Mouse (Mus musculus) heart, embryonic 15.5 days (tissue): ENCODE results near the gene Rnf114. TPM values are rescaled to one million over a fixed set of nuclear protein-coding genes. Genes with fewer than 3 reads are reported as not detected.
A peak's percentile ranks its signal among the peaks of the same experiment; 100 is the strongest.

Experiments used
- ATAC-seq: fragments of 200-750 bp; cut with Nextera tagmentation; replicated peaks from 2 replicates; pipeline ENCODE4 v1.8.0; 2017; ENCODE audit warnings: low read depth, moderate TSS enrichment; ENCODE audit not compliant: insufficient number of reproducible peaks, insufficient read depth, low FRiP score
- H3K27ac ChIP-seq: fragments of 300-500 bp; sonication (generic); 2 replicates; pipeline ENCODE4 v1.5.1; 2015; ENCODE audit warnings: mild to moderate bottlenecking, inconsistent platforms
- H3K27me3 ChIP-seq: fragments of 300-500 bp; sonication (generic); 2 replicates; pipeline ENCODE4 v1.6.1; 2015; ENCODE audit warnings: inconsistent platforms
- H3K36me3 ChIP-seq: fragments of 300-500 bp; sonication (generic); 2 replicates; pipeline ENCODE4 v1.6.1; 2015; ENCODE audit warnings: mild to moderate bottlenecking, inconsistent platforms
- H3K4me1 ChIP-seq: fragments of 300-500 bp; sonication (generic); replicated peaks from 2 replicates; pipeline ENCODE4 v1.6.1; 2015; ENCODE audit warnings: inconsistent platforms
- H3K4me2 ChIP-seq: fragments of 300-500 bp; sonication (generic); 2 replicates; pipeline ENCODE4 v1.6.1; 2015; ENCODE audit warnings: inconsistent platforms, mild to moderate bottlenecking, moderate library complexity
- H3K4me3 ChIP-seq: fragments of 300-500 bp; sonication (generic); 2 replicates; pipeline ENCODE4 v1.5.1; 2015; ENCODE audit warnings: mild to moderate bottlenecking, inconsistent platforms
- H3K9ac ChIP-seq: fragments of 300-500 bp; sonication (generic); 2 replicates; pipeline ENCODE4 v1.6.1; 2015; ENCODE audit warnings: mild to moderate bottlenecking, inconsistent platforms
- H3K9me3 ChIP-seq: fragments of 300-500 bp; sonication (generic); replicated peaks from 2 replicates; pipeline ENCODE4 v1.6.1; 2016; ENCODE audit warnings: inconsistent platforms
- WGBS: fragments of 180-500 bp; shearing (Covaris S2); methylation state at CpG from one replicate; pipeline ENCODE4 v1.1.7; 2015; ENCODE audit warnings: mixed read lengths; 5-methylcytosine and 5-hydroxymethylcytosine counted together
- polyA plus RNA-seq: library from polyadenylated mRNA; unstranded; fragments of >200 nt; fragmentation: Nextera tagmentation; extraction: Ambion mirVana; gene quantifications from 2 replicates; pipeline ENCODE4 v1.2.1, GENCODE M21; 2015

The Rnf114 gene
- polyA plus RNA-seq, 1 experiment from 2014 or later = 57.9 TPM

DNA sequence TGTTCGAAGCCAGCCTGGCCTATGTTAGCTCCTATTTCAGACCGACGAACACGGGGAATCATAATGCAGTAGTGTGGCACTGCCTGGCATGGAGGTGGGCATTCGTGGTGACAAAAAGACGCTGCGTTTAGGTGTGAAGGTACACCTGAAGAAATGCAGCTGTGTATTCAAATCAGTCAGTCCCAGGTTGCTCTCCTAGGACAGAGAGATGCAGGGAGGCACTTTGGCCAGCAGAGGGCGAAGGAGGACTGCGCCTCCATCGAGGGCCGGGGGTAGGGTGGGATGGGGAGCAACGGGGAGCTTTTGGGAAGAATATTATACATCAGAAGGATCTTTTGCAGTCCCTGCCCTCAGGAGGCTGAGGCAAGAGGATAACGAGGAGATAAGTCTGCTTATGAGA, 39.7 kb downstream of the Rnf114 start:
- WGBS = 18% methylated on average over 13 of the region's 13 CpGs
- ATAC-seq = 0 out of 2 replicates have a peak, but pooled peaks have one; percentile 28
- no peak overlapping the region for H3K27ac ChIP-seq
- H3K36me3 ChIP-seq = no peaks in the 10 kb centered on the region
- H3K4me3 ChIP-seq = no peak overlapping the region
- H3K27me3 ChIP-seq = peaks cover 16% of the 10 kb centered on the region
- H3K4me1 ChIP-seq = peaks cover 3% of the 10 kb centered on the region
- no peak overlapping the region for H3K9ac ChIP-seq
- no peaks in the 10 kb centered on the region for H3K9me3 ChIP-seq
- no peak overlapping the region for H3K4me2 ChIP-seq

- H3K9ac ChIP-seq = no peak overlapping the region
- peaks cover 18% of the 10 kb centered on the region for H3K4me1 ChIP-seq
- H3K9me3 ChIP-seq = no peaks in the 10 kb centered on the region
- no peak for ATAC-seq
- H3K4me2 ChIP-seq = no peak overlapping the region
- H3K36me3 ChIP-seq = no peaks in the 10 kb centered on the region
- peaks cover 18% of the 10 kb centered on the region for H3K27me3 ChIP-seq
- no peak overlapping the region for H3K4me3 ChIP-seq
- H3K27ac ChIP-seq = no peak overlapping the region
Measured at GRCm38 (mm10) chr2:167533880-167534279, 41.4 kb downstream of the Rnf114 start.

- H3K4me1 ChIP-seq = peaks cover 33% of the 10 kb centered on the region
- no peak overlapping the region for H3K9ac ChIP-seq
- H3K9me3 ChIP-seq = no peaks in the 10 kb centered on the region
- H3K36me3 ChIP-seq = no peaks in the 10 kb centered on the region
- peaks cover 18% of the 10 kb centered on the region for H3K27me3 ChIP-seq
- no peak for ATAC-seq
- H3K4me2 ChIP-seq = no peak overlapping the region
- H3K4me3 ChIP-seq = no peak overlapping the region
- WGBS = 45% methylated on average over 10 of the region's 10 CpGs
- no peak overlapping the region for H3K27ac ChIP-seq
Measured at GRCm38 (mm10) chr2:167536320-167536945, 44.0 kb downstream of the Rnf114 start.

DNA sequence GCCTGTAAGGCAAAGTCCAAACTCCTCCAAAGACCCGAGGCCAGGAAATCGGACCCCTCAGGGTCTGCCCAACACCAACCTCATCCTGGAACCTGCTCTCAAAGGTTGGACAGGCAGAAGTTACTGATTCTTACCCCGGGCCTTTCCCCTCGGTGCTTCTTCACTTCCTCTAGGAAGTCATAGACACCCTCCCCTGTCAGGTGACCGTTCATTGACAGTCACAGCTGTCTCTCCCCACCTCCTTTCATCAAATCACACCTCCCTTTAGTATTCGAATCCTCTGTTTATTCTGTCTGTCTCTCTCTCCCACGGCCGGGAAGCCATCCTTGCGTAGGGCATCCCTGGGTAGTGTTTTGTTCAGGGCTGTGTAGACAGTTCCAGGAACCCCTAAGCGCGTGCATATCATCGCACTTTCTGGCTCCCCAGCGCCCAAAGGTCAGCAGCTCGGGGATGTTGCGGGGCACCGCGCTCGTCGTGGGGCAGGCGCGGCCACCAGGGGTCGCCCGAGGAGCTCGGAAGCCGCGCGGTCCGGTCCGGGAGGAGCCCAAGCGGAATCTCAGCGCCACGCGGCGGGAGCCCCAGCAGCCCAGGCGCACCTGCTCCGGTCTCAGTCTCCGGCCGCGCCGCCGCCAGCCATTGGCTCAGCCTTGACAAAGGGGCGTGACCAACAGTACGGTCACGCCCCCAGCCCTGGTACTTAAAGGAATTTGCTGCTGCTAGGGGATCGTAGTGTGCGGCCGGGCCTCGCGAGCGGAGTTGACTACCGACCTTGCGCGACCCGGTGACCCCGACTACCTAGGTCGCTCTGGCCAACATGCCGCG, 45.2 kb downstream of the Rnf114 start, which contains the start of gene Snai1:
Snai1 (plus strand) TSS at position 720 of the 822 bp plus-strand sequence.
- Histone ChIP-seq H3K27ac (peak within 1 kb of the TSS; percentile 48), H3K9me3 (no peaks in the 10 kb centered on the region), H3K36me3 (no peaks in the 10 kb centered on the region), H3K27me3 (peaks cover 18% of the 10 kb centered on the region), H3K4me3 (peak within 1 kb of the TSS; percentile 65), H3K4me2 (peak within 1 kb of the TSS; percentile 95), H3K9ac (peak within 1 kb of the TSS; percentile 63), H3K4me1 (peaks cover 42% of the 10 kb centered on the region)
- ATAC-seq = peak; percentile 94
- WGBS = under 1% methylated on average over 58 of the region's 58 CpGs

- Histone ChIP-seq H3K4me1 (peaks cover 54% of the 10 kb centered on the region), H3K36me3 (no peaks in the 10 kb centered on the region), H3K27me3 (peaks cover 14% of the 10 kb centered on the region), H3K9ac (peak overlapping the region; percentile 63), H3K4me3 (peak overlapping the region; percentile 65), H3K9me3 (no peaks in the 10 kb centered on the region), H3K4me2 (peak overlapping the region; percentile 95), H3K27ac (peak overlapping the region; percentile 48)
- WGBS = 32% methylated on average over 34 of the region's 34 CpGs
- ATAC-seq = no peak
Measured at GRCm38 (mm10) chr2:167538671-167539306, 46.3 kb downstream of the Rnf114 start.

GRCm38 (mm10) chr2:167539536-167540476, 47.4 kb downstream of the Rnf114 start:
- H3K4me2 ChIP-seq = peak overlapping the region; percentile 95
- no peaks in the 10 kb centered on the region for H3K36me3 ChIP-seq
- H3K9me3 ChIP-seq = no peaks in the 10 kb centered on the region
- peaks cover 64% of the 10 kb centered on the region for H3K4me1 ChIP-seq
- 41% methylated on average over 14 of the region's 14 CpGs for WGBS
- peak overlapping the region; percentile 63 for H3K9ac ChIP-seq
- no peak for ATAC-seq
- H3K4me3 ChIP-seq = peak overlapping the region; percentile 65
- peaks cover 14% of the 10 kb centered on the region for H3K27me3 ChIP-seq
- peak overlapping the region; percentile 48 for H3K27ac ChIP-seq

- H3K4me3 ChIP-seq = peak overlapping the region; percentile 65
- 40% methylated on average over 12 of the region's 12 CpGs for WGBS
- peak overlapping the region; percentile 95 for H3K4me2 ChIP-seq
- H3K9ac ChIP-seq = peak overlapping the region; percentile 63
- H3K9me3 ChIP-seq = no peaks in the 10 kb centered on the region
- peaks cover 14% of the 10 kb centered on the region for H3K27me3 ChIP-seq
- H3K36me3 ChIP-seq = no peaks in the 10 kb centered on the region
- peaks cover 64% of the 10 kb centered on the region for H3K4me1 ChIP-seq
- no peak for ATAC-seq
- peak overlapping the region; percentile 90 for H3K27ac ChIP-seq
Measured at GRCm38 (mm10) chr2:167540477-167541110, 48.1 kb downstream of the Rnf114 start.

DNA sequence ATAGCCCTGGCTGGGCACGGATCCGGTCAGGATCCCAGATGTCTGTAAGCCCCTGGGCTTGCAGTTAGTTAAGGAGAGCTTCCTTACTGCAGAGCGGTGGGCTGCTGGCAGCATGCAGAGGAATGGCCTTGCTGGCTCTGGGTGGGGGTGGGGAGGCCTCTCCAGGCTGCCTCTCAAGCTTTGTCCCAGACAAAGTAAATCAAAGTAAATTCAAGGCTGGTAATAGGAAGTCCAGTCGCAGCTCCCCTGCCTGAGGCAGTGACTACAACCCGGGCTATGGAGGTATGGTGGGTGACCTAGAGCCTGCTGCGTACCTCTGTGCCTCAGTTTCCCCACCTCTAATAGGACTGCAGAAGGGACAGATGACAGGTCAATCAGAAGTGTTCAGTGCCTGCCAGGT, 48.9 kb downstream of the Rnf114 start:
- H3K4me2 ChIP-seq = peak overlapping the region; percentile 95
- peaks cover 10% of the 10 kb centered on the region for H3K27me3 ChIP-seq
- H3K9ac ChIP-seq = 0 out of 2 replicates have a peak overlapping the region, but pooled peaks have one; percentile 11
- no peaks in the 10 kb centered on the region for H3K36me3 ChIP-seq
- peaks cover 64% of the 10 kb centered on the region for H3K4me1 ChIP-seq
- H3K27ac ChIP-seq = peak overlapping the region; percentile 90
- no peak for ATAC-seq
- H3K4me3 ChIP-seq = peak overlapping the region; percentile 65
- WGBS = 40% methylated on average over 6 of the region's 6 CpGs
- H3K9me3 ChIP-seq = no peaks in the 10 kb centered on the region

GRCm38 (mm10) chr2:167541761-167542160, 49.3 kb downstream of the Rnf114 start:
- H3K9ac ChIP-seq = 0 out of 2 replicates have a peak overlapping the region, but pooled peaks have one; percentile 11
- peak overlapping the region; percentile 65 for H3K4me3 ChIP-seq
- no peaks in the 10 kb centered on the region for H3K9me3 ChIP-seq
- peak overlapping the region; percentile 95 for H3K4me2 ChIP-seq
- peaks cover 64% of the 10 kb centered on the region for H3K4me1 ChIP-seq
- ATAC-seq = no peak
- 78% methylated on average over 12 of the region's 12 CpGs for WGBS
- H3K36me3 ChIP-seq = no peaks in the 10 kb centered on the region
- peak overlapping the region; percentile 90 for H3K27ac ChIP-seq
- H3K27me3 ChIP-seq = peaks cover 6% of the 10 kb centered on the region

DNA sequence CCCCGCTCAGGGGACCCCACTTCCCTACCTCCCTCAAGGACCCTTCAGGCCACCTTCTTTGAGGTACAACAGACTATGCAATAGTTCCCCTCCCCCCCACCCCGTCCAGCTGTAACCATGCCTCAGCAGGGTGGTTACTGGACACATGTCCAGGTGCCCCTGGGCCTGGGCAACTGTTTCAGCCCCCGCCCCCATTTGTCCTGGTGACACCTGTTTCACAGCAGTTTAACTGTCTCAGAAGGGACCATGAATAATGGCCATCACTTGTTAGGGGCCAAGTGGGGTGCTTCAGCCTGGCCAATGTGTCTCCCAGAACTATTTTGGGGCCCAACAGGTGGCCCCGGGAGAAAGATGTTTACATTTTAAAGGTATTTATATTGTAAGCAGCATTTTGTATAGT, 49.9 kb downstream of the Rnf114 start:
- Histone ChIP-seq H3K9me3 (no peaks in the 10 kb centered on the region), H3K9ac (no peak overlapping the region), H3K4me1 (peaks cover 60% of the 10 kb centered on the region), H3K27ac (peak overlapping the region; percentile 90), H3K4me3 (peak overlapping the region; percentile 65; the same call in 1 of the 2 replicates), H3K4me2 (peak overlapping the region; percentile 95; the same call in 1 of the 2 replicates), H3K36me3 (no peaks in the 10 kb centered on the region), H3K27me3 (no peaks in the 10 kb centered on the region; the same call in 1 of the 2 replicates)
- ATAC-seq = no peak
- 78% methylated on average over 4 of the region's 4 CpGs for WGBS
